In genomic region chr17:81712273-81712751, GRCm38 (mm10) we compare ENCODE assay signal across 11 mouse cellular contexts. TPM values are rescaled to one million over a fixed set of nuclear protein-coding genes. Genes with fewer than 3 reads are reported as not detected.
A peak's percentile ranks its signal among the peaks of the same experiment; 100 is the strongest.
DNase-seq lines count a peak whose midpoint lies in the region; ATAC-seq and TF ChIP-seq lines count a peak whose summit lies in the region.
"Had no signal": no experiment of that assay in that cellular context is flagged by ENCODE, and none has a peak within 500 bp of the region (broad histone marks: within the 10 kb centered on the region; RNA-seq: fewer than 3 reads in every experiment).

No protein-coding gene starts in this region.

- no peak overlapping the region for H3K4me3 ChIP-seq in kidney, postnatal 0 days (replicated peaks; ENCODE audit: low read depth, low read length)
- H3K4me3 ChIP-seq in bone marrow macrophage, adult 2 months (ENCODE audit: insufficient read depth, low read length): no peak overlapping the region
- peak overlapping the region; percentile 66 for H3K4me3 ChIP-seq in megakaryocyte, embryonic 14.5 days (replicated peaks)
- H3K4me3 ChIP-seq: left cerebral cortex, adult 2 months; neural tube, embryonic 13.5 days had no signal

- peak; percentile 18 for DNase-seq in embryo, embryonic 10.5 days (ENCODE audit: low spot score)
- no peak for DNase-seq in embryo, embryonic 10 days (ENCODE audit: low spot score)
- DNase-seq in kidney, postnatal 0 days (ENCODE audit: low spot score): peak; percentile 54
- no peak for DNase-seq in kidney, adult 11 months
- DNase-seq in right cerebral cortex, postnatal 4 days: no peak
- no peak for DNase-seq in cerebellum, adult 18-20 months

- WGBS in kidney, postnatal 0 days: 36% methylated on average over 1 of the region's 1 CpGs

- no peak for TF ChIP-seq POLR2A in bone marrow macrophage, adult 2 months (IDR thresholded peaks at IDR 0.05; ENCODE audit: borderline replicate concordance, low read depth, low read length)

- TF ChIP-seq CTCF in kidney, postnatal 0 days (IDR thresholded peaks at IDR 0.05; ENCODE audit: low read depth): peak; percentile 71
- TF ChIP-seq CTCF in bone marrow macrophage, adult 2 months (IDR thresholded peaks at IDR 0.05; ENCODE audit: low read depth, low read length): no peak

- H3K27me3 ChIP-seq in kidney, postnatal 0 days (ENCODE audit: insufficient read depth, low read length): no peaks in the 10 kb centered on the region
- H3K27me3 ChIP-seq in megakaryocyte, embryonic 14.5 days (replicated peaks): no peaks in the 10 kb centered on the region
- H3K27me3 ChIP-seq: neural tube, embryonic 13.5 days; Patski had no signal

- H3K9me3 ChIP-seq in kidney, postnatal 0 days (replicated peaks; ENCODE audit: low read length): no peaks in the 10 kb centered on the region
- H3K9me3 ChIP-seq in megakaryocyte, embryonic 14.5 days: no peaks in the 10 kb centered on the region
- H3K9me3 ChIP-seq: neural tube, embryonic 13.5 days had no signal

- H3K4me1 ChIP-seq in kidney, postnatal 0 days (replicated peaks; ENCODE audit: insufficient read depth, low read length): 0 out of 2 replicates have a peak, but pooled peaks cover 5% of the 10 kb centered on the region
- peaks cover 8% of the 10 kb centered on the region for H3K4me1 ChIP-seq in bone marrow macrophage, adult 2 months (ENCODE audit: control insufficient read depth, insufficient read depth, low read length)
- H3K4me1 ChIP-seq in megakaryocyte, embryonic 14.5 days: peaks cover 17% of the 10 kb centered on the region
- H3K4me1 ChIP-seq: neural tube, embryonic 13.5 days had no signal

- H3K9ac ChIP-seq in kidney, postnatal 0 days (ENCODE audit: low read depth, low read length): no peak overlapping the region
- H3K9ac ChIP-seq: neural tube, embryonic 13.5 days had no signal

- no peak overlapping the region for H3K27ac ChIP-seq in kidney, postnatal 0 days
- peak overlapping the region; percentile 88 for H3K27ac ChIP-seq in bone marrow macrophage, adult 2 months (ENCODE audit: insufficient read depth, low read depth, low read length)
- H3K27ac ChIP-seq: left cerebral cortex, adult 2 months; neural tube, embryonic 13.5 days had no signal

- H3K36me3 ChIP-seq in kidney, postnatal 0 days (ENCODE audit: insufficient read depth, low read length): no peaks in the 10 kb centered on the region
- H3K36me3 ChIP-seq in megakaryocyte, embryonic 14.5 days (replicated peaks; ENCODE audit: low read length): no peaks in the 10 kb centered on the region
- H3K36me3 ChIP-seq: neural tube, embryonic 13.5 days had no signal

- no peak overlapping the region for H3K4me2 ChIP-seq in kidney, postnatal 0 days (ENCODE audit: low read length)
- H3K4me2 ChIP-seq: neural tube, embryonic 13.5 days had no signal

- no peak for ATAC-seq in kidney, postnatal 0 days (replicated peaks; ENCODE audit: low FRiP score, low read depth)
- ATAC-seq: Patski had no signal

RNA-seq across cellular contexts. Expression of gene Slc8a1, which starts 25.9 kb away (rescaled TPM):
- polyA plus RNA-seq in kidney, postnatal 0 days (2015; fragmentation: Nextera tagmentation; extraction: Ambion mirVana): 12.9 and 15.7 TPM in 2 replicates
- 42.2 and 46.2 TPM in 2 replicates for polyA plus RNA-seq in bone marrow macrophage, adult 2 months (2012; ENCODE audit: insufficient read depth, insufficient read length, missing spikeins)
- polyA plus RNA-seq in megakaryocyte, embryonic 14.5 days (2012; ENCODE audit: insufficient read depth, low replicate concordance): 0.14 and 0.46 TPM in 2 replicates
- polyA plus RNA-seq: Patski had no signal

Comparison
In these comparisons a context has a peak if more than half of its experiments do, and no peak if none do; other contexts are left out.
1. DNase-seq: peak in embryo, embryonic 10.5 days (single experiment) and kidney, postnatal 0 days (single experiment); none in embryo, embryonic 10 days (single experiment), kidney, adult 11 months (single experiment), right cerebral cortex, postnatal 4 days (single experiment) and cerebellum, adult 18-20 months (0 of 2).